Mouse (Mus musculus) brown adipose tissue, adult 24 weeks (tissue): ENCODE measurements at regions not wholly inside any gene's neighbourhood (a gene's known extent, or its start where the extent isn't known, plus 50 kb on each side); places are given as distances from the start of the nearest gene placed in this dataset.
"Not testable (repeated sequence)": the region's sequence is repeated elsewhere in the genome, so short reads cannot be mapped to it uniquely, and the experiment has no call there.

ENCODE experiments used
- H3K27ac ChIP-seq: fragments of 200-500 bp; replicated peaks from 2 replicates; pipeline ENCODE4 v1.5.1; 2012; ENCODE audit warnings: low read depth, mild to moderate bottlenecking, low read length
- H3K4me1 ChIP-seq: fragments of 200-500 bp; 2 replicates; pipeline ENCODE4 v1.6.1; 2012; ENCODE audit warnings: low read length, mixed read lengths; ENCODE audit not compliant: control insufficient read depth, insufficient read depth, insufficient read length
- H3K4me3 ChIP-seq: fragments of 200-500 bp; 2 replicates; pipeline ENCODE4 v1.5.1; 2012; ENCODE audit warnings: low read depth, mild to moderate bottlenecking, low read length, moderate library complexity; ENCODE audit not compliant: insufficient read depth

DNA sequence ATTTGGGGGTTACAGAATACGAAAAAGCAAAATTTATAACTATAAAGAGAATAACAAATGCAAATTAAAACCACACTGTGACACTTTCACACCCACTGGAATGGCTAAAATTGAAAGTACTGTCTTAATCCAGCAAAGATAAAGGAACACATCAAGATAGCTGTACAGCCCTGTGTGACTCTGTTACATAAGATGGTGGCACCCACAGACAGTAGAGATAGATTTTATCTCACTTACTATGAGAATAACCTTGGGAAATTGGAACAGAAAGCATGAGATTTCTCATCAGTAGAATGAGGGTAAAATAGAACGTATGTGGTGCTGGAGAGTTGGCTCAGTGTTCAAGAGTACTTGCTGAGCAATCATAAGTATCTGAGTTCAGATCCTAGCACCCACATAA, 276.1 kb downstream of the Fam198b start:
- no peak overlapping the region for H3K4me3 ChIP-seq
- H3K4me1 ChIP-seq: no peaks in the 10 kb centered on the region

DNA sequence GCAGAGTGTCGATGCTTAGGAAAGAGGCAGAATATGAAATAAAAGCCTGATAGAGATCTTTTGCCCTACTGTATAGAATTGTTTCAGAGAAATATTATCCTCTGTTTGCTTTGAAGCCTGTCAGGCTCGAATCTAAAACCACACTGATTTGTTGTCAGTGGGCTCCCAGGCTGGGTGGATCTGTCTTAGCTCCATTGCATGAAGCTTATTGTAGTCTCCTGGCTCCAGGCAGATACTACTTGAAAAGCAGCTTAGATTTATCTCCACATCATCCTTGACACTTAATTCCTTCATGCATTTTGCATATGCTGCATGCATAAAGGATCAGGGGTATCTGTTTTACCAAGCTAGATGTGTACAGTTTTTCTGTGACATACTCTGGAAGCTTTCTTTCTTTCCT, 297.4 kb downstream of the Fam198b start:
- no peaks in the 10 kb centered on the region for H3K4me1 ChIP-seq
- H3K4me3 ChIP-seq: no peak overlapping the region
- H3K27ac ChIP-seq: no peak overlapping the region

More for the DNA sequence above, 276.1 kb downstream of the Fam198b start:
- H3K27ac ChIP-seq: no peak overlapping the region

GRCm38 (mm10) chr3:80182161-80182560, 297.8 kb downstream of the Fam198b start:
- not testable (repeated sequence) for H3K4me3 ChIP-seq, H3K27ac ChIP-seq, H3K4me1 ChIP-seq

DNA sequence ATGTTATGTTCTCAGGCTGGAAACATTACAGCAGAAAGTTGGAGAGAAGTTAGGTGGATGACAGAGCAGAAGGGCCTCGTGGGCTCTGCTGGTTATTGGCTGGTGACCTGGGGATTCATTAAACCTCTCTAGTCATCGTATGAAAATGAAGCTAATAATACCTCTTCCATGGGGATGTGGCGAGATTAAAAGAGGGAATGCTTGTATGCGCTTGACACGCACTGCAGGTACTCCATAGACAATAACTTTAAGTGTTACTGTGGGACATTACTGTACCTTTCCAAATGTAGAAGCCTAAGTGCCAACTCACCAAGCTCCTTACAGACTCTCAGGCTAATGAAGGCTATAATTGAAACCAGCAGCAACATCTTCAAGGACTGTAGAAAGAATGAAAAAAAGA, 303.1 kb downstream of the Fam198b start:
- Histone ChIP-seq H3K4me1 (no peaks in the 10 kb centered on the region), H3K4me3 (no peak overlapping the region), H3K27ac (no peak overlapping the region)

DNA sequence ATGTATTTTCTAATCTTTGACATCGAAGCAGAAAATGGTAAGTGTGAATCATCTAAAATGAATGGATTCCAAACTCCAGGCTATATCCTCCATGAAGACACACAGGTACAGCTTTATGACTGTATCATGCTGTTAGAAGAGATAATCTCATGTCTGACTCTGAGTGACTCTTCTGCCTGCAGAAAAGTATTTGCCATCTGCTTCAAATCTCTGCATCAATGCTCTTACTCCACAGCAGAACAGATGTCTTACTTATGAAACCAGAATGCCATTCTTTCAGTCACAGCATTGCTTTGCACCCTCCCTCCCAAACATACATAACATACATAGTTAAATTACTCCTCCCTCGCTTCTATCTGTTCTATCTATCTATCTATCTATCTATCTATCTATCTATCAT, 316.6 kb downstream of the Fam198b start:
- H3K4me3 ChIP-seq: no peak overlapping the region
- no peak overlapping the region for H3K27ac ChIP-seq
- no peaks in the 10 kb centered on the region for H3K4me1 ChIP-seq

DNA sequence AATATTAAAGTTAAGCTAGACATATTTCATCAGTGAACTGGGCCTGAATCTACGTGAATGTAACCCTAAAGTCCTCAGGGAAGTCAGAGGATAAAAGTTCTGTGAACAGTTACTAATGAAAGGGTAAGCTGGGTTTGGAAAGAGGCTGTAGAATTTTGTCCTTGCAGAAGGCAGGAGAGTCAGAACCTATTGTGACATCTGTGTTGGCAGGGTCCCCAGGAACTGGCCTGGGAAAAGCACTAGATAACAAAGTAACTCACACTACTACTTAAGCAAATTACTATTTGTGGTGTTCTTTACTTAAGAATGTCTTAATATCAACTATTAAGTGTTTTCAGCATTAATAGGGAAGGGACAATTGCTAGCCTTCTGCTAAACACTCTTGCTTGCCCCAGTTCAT, 320.5 kb downstream of the Fam198b start:
- H3K4me1 ChIP-seq: no peaks in the 10 kb centered on the region
- H3K27ac ChIP-seq: no peak overlapping the region
- H3K4me3 ChIP-seq: no peak overlapping the region

DNA sequence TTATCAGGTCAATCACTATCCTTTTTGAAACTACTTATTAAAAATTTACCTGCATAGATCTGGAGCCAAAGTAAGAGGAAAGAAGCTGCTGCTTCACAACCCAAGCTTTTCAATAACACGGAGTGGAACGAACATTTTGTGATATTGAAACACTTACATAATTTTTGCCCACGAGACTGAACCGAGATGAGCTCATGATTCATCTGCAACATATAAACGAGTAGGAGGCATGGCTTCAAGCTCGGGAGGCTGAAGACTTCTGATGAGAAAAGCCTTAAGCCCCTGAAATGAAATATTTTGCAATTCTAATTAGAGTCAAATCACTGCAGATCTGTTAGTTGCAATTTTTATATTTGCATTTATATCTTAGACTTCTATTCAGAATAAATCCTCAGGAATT, 321.0 kb downstream of the Fam198b start:
- Histone ChIP-seq H3K4me3 (no peak overlapping the region), H3K4me1 (no peaks in the 10 kb centered on the region), H3K27ac (no peak overlapping the region)

GRCm38 (mm10) chr3:80207022-80207421, 322.7 kb downstream of the Fam198b start:
- Histone ChIP-seq H3K4me3 (no peak overlapping the region), H3K4me1 (no peaks in the 10 kb centered on the region), H3K27ac (no peak overlapping the region)

- H3K4me3 ChIP-seq: no peak overlapping the region
- no peaks in the 10 kb centered on the region for H3K4me1 ChIP-seq
- H3K27ac ChIP-seq: no peak overlapping the region
Observed at GRCm38 (mm10) chr3:80208028-80208427, 323.7 kb downstream of the Fam198b start.

DNA sequence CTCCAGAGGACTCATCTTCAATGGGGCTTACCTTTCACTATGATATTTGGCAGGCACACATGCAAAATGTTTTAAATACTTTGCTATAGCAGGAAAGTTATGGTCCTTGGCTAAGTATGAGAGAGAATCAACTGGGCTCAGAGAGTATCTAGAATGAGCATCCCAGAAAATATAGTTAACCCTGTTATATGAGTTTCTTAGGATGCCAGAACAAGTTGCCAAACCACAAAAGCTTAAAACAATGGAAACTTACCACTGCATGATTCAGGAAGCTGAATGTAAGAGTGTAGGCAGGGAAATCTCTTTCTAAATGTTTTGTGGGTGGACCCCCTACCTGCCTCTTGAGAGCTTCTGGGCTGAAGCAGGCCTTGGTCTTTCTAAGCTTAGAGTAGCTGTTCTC, 325.3 kb downstream of the Fam198b start:
- Histone ChIP-seq H3K4me3 (no peak overlapping the region), H3K4me1 (no peaks in the 10 kb centered on the region), H3K27ac (no peak overlapping the region)

DNA sequence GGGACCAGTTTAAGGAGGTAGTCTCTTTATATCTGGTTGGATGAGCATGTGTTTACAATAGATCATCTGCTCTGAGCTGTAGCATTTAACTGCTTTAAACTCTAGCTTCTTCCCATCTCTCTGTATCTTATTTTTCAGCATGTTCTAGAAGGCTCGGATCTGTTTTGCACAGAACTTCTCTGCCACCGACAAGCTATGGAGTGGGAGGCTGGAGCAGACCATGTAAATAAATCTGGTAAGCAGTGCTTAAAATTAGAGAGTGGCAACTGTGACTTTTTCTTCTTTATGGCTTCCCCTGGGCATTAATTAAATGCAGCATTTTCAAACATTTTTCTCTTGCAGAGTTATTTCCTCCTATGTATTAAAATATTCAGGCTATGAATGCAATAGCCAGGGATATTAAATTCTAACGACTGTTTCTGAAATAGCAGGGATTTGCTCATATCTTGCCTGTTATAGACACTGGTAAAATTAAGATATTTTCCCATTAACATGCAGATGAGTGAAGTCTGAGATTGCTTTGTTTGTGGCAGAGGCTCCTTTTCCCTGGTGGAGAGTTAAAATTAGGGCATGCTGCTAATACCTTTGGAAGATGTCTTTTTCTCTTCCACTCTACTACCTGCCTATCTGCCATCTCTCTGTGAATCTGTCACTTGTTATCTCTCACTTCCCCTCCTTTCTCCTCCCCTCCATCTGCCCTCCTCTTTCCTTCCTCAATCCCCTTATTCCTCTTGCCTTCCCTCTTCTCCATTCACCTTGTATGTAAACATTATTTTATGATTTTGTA, 327.2 kb downstream of the Fam198b start:
- no peak overlapping the region for H3K4me3 ChIP-seq

GRCm38 (mm10) chr3:80248611-80249010, 364.3 kb downstream of the Fam198b start:
- H3K4me1 ChIP-seq: no peaks in the 10 kb centered on the region
- H3K27ac ChIP-seq: no peak overlapping the region
- no peak overlapping the region for H3K4me3 ChIP-seq

More for the DNA sequence above, 327.2 kb downstream of the Fam198b start:
- Histone ChIP-seq H3K4me1 (no peaks in the 10 kb centered on the region), H3K27ac (no peak overlapping the region)

DNA sequence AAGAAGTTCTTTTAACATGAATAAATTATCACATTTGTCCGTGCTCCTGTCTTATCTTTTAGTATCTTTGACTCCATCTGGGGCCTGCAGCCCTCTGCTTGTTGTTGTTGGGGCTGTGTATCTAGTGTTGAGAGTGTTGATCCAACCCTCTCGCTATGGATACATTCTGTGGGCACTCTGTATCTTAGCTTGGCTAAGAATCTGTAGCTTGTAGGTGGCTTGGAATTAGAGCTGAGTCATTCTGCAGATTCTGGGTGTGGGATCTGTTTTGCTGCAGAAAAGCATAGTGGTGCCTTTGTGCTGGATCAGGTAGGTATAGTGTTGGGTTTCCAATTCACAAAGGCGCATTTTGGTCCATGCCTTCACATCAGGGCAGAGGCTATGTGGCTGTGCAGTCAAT, 365.6 kb downstream of the Fam198b start:
- Histone ChIP-seq H3K27ac (no peak overlapping the region), H3K4me3 (no peak overlapping the region), H3K4me1 (no peaks in the 10 kb centered on the region)

DNA sequence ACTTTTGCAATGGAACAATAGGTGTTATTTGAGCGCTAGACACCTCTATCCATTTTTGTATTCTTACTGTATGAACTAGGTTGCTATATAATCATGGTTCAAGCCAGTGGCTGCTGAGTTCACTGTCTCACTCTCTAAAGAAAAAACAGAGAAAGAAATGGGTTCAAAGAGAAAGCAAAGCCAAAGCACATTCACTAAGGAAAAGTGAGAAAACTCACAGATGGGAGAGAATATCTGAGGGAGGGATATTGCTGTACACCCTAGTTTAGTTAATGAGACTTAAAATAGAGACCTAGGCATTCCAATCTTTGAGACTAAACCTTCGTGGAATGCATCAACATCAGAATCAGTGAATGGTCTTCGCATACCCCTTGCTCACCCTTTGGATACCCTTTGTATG, 371.0 kb downstream of the Fam198b start:
- no peaks in the 10 kb centered on the region for H3K4me1 ChIP-seq
- no peak overlapping the region for H3K4me3 ChIP-seq
- H3K27ac ChIP-seq: no peak overlapping the region

- H3K4me3 ChIP-seq: no peak overlapping the region
- H3K4me1 ChIP-seq: no peaks in the 10 kb centered on the region
- H3K27ac ChIP-seq: no peak overlapping the region
Observed at GRCm38 (mm10) chr3:80256383-80256782, 372.1 kb downstream of the Fam198b start.

DNA sequence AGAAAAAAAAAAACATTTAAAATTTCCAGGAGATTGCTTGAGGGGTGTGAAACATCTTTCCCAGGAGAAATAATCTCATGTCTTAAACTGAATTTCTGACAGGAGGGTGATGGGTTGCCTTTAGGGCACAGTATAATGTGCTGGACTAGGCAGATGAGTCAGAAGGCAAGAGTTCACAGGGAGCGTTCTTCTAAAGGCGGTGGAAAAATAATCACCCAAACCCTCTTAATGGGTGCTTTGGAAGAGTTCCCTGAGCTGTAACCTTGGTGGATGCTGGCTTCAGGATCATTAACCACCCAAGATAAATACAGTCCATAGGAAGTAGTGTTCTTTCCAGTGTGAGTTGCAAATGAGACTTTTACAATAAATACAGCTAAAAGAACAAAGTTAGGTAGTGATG, 378.8 kb downstream of the Fam198b start:
- no peak overlapping the region for H3K27ac ChIP-seq
- H3K4me3 ChIP-seq: no peak overlapping the region
- no peaks in the 10 kb centered on the region for H3K4me1 ChIP-seq
